Mouse (Mus musculus): ENCODE measurements at regions not wholly inside any gene's neighbourhood (a gene's known extent, or its start where the extent isn't known, plus 50 kb on each side); places are given as distances from the start of the nearest gene placed in this dataset.
A peak's percentile ranks its signal among the peaks of the same experiment; 100 is the strongest.
"Not testable (repeated sequence)": the region's sequence is repeated elsewhere in the genome, so short reads cannot be mapped to it uniquely, and the experiment has no call there.

DNA sequence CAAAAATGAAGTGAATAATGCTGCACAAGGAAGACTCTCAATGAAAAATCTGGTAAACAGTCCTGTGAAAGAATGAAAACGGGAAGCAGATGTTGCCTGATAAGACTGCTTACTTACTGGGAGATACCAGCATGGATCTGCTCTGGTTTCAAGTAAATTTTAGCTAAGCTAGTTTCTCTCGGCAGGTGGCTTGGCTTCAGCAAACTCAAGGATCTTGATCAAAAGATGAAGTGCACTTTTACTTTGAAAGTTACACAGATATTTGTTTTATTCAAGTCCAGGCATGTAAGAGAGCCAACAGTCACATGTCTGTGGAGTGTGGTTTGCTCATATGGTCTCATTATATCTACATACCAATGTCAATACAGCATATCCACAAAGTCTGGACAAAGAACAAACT, 451.5 kb upstream of the Akr1e1 start:
- Histone ChIP-seq H3K4me1 (no peaks in the 10 kb centered on the region), H3K27ac (no peak overlapping the region), H3K9me3 (no peaks in the 10 kb centered on the region), H3K9ac (no peak overlapping the region), H3K27me3 (replicated peaks) (no peaks in the 10 kb centered on the region), H3K4me3 (replicated peaks) (no peak overlapping the region), H3K36me3 (no peaks in the 10 kb centered on the region), H3K4me2 (no peak overlapping the region)
- 23% methylated on average over 2 of the region's 2 CpGs for WGBS
- no peak for ATAC-seq (ENCODE audit: insufficient read depth, low FRiP score, low read depth)

DNA sequence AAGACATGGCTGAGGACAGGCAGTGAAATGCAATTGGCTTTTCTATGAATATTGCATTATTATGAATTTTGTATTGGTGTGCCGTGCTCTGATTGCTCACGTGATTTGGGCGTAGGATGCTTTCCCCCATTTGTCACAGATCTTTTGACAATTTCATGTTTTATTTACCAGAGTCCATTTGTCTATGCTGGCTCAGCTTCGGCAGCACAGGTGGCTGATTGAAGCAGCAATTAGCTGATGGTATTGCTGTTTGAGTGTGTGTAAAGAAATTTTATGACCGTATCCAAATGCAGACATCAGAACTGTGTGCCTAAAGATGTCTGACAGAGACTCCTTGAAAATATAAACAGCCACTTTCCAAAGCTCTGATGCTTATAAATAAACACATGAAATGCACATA, 498.5 kb upstream of the Akr1e1 start:
- Histone ChIP-seq H3K27me3 (replicated peaks) (no peaks in the 10 kb centered on the region), H3K4me3 (replicated peaks) (no peak overlapping the region), H3K9ac (no peak overlapping the region), H3K4me1 (no peaks in the 10 kb centered on the region), H3K4me2 (no peak overlapping the region), H3K9me3 (no peaks in the 10 kb centered on the region), H3K27ac (no peak overlapping the region), H3K36me3 (no peaks in the 10 kb centered on the region)
- no peak for ATAC-seq (ENCODE audit: insufficient read depth, low FRiP score, low read depth)
- WGBS = 66% methylated on average over 5 of the region's 5 CpGs

DNA sequence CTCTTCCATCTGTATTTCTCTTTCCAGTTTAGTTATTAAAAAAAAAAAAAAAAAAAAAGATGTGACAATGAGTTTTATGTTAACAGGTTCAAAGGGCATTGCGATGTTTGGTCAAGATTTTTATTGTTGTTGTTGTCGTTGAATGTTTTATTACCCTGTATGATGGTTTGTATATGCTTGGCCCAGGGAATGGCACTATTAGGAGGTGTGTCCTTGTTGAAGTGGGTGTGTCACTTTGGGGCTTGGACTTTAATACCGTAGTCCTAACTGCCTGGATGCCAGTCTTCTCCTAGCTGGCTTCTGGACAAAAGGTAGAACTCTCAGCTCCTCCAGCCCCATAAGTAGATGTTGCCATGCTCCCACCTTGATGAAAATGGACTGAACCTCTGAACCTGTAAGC, 545.9 kb upstream of the Akr1e1 start:
- no peaks in the 10 kb centered on the region for H3K9me3 ChIP-seq
- H3K4me2 ChIP-seq = no peak overlapping the region
- no peaks in the 10 kb centered on the region for H3K4me1 ChIP-seq
- H3K4me3 ChIP-seq (replicated peaks) = no peak overlapping the region
- H3K36me3 ChIP-seq = no peaks in the 10 kb centered on the region
- no peak for ATAC-seq (ENCODE audit: insufficient read depth, low FRiP score, low read depth)
- no peak overlapping the region for H3K27ac ChIP-seq
- no peaks in the 10 kb centered on the region for H3K27me3 ChIP-seq (replicated peaks)
- no peak overlapping the region for H3K9ac ChIP-seq
- WGBS = 84% methylated on average over 3 of the region's 3 CpGs

- H3K4me3 ChIP-seq (replicated peaks) = no peak overlapping the region
- H3K36me3 ChIP-seq = no peaks in the 10 kb centered on the region
- 48% methylated on average over 5 of the region's 5 CpGs for WGBS
- no peak for ATAC-seq (ENCODE audit: insufficient read depth, low FRiP score, low read depth)
- H3K27ac ChIP-seq = no peak overlapping the region
- H3K9ac ChIP-seq = no peak overlapping the region
- no peaks in the 10 kb centered on the region for H3K27me3 ChIP-seq (replicated peaks)
- no peak overlapping the region for H3K4me2 ChIP-seq
- H3K9me3 ChIP-seq = no peaks in the 10 kb centered on the region
- no peaks in the 10 kb centered on the region for H3K4me1 ChIP-seq
These were observed 551.1 kb upstream of the Akr1e1 start for GRCm38 (mm10) chr13:5159765-5160684.

- Histone ChIP-seq H3K27ac (no peak overlapping the region), H3K4me3 (replicated peaks) (no peak overlapping the region), H3K36me3 (no peaks in the 10 kb centered on the region), H3K4me1 (no peaks in the 10 kb centered on the region), H3K4me2 (no peak overlapping the region), H3K9me3 (no peaks in the 10 kb centered on the region), H3K9ac (no peak overlapping the region), H3K27me3 (replicated peaks) (no peaks in the 10 kb centered on the region)
- 73% methylated on average over 2 of the region's 2 CpGs for WGBS
- no peak for ATAC-seq (ENCODE audit: insufficient read depth, low FRiP score, low read depth)
These were observed 557.7 kb upstream of the Akr1e1 start for GRCm38 (mm10) chr13:5166716-5167115.

- H3K27me3 ChIP-seq (replicated peaks) = no peaks in the 10 kb centered on the region
These were observed 570.0 kb upstream of the Akr1e1 start for GRCm38 (mm10) chr13:5178996-5179395.

DNA sequence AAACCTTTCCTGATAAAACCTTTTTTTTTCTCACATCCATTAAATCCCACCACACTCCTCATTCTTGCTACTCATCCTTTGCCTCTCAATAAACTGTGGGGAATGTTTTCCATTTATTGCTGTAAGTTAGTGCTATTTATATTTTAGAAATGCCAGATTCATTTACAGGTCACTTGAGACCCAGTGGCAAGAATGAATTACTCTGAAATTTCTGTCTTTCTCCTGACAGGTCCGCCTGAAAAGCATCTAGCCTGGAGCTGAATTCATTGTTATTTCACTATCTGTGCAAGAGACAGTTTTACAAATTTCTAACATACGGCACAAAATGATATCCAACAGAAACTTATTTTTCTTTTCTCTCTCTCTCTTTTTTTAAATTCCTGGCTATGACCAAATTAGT, 570.6 kb upstream of the Akr1e1 start:
- H3K4me2 ChIP-seq = no peak overlapping the region
- ATAC-seq (ENCODE audit: insufficient read depth, low FRiP score, low read depth) = no peak
- no peaks in the 10 kb centered on the region for H3K27me3 ChIP-seq (replicated peaks)
- H3K4me1 ChIP-seq = no peaks in the 10 kb centered on the region
- 60% methylated on average over 2 of the region's 2 CpGs for WGBS
- no peak overlapping the region for H3K4me3 ChIP-seq (replicated peaks)
- H3K27ac ChIP-seq = no peak overlapping the region
- no peaks in the 10 kb centered on the region for H3K36me3 ChIP-seq
- H3K9ac ChIP-seq = no peak overlapping the region
- H3K9me3 ChIP-seq = no peaks in the 10 kb centered on the region

More at GRCm38 (mm10) chr13:5178996-5179395, 570.0 kb upstream of the Akr1e1 start:
- Histone ChIP-seq H3K9ac (no peak overlapping the region), H3K4me3 (replicated peaks) (no peak overlapping the region), H3K27ac (no peak overlapping the region), H3K36me3 (no peaks in the 10 kb centered on the region), H3K9me3 (no peaks in the 10 kb centered on the region), H3K4me2 (no peak overlapping the region), H3K4me1 (no peaks in the 10 kb centered on the region)
- WGBS = 81% methylated on average over 4 of the region's 4 CpGs
- no peak for ATAC-seq (ENCODE audit: insufficient read depth, low FRiP score, low read depth)

DNA sequence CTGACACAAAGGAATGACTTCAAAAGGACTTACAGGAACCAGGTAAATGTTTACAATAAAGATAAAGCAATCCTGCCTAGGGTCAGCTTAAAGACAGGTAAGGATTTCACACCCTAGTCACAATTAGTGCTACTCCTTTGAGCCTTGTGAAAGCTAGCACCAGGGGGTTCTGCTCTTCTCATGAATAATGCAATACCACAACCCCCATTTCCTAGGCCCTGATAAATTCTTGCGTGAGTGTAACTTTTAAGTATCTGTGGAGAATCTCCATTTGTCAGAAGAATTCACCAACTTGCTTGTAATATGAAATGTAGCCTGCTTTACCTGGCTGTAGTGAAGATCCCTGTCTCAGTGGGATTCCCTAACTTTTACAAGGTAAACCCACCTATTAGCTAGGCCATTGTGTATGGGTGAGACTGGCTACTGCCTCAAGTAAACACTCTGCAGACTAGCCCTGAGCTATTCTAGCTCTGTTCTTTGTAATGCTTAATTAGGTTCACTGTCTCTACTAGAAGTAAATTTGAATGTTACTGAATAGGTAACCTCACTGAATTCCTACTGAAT, 576.3 kb upstream of the Akr1e1 start:
- not testable (repeated sequence) for ATAC-seq (ENCODE audit: insufficient read depth, low FRiP score, low read depth); H3K36me3 ChIP-seq; H3K4me1 ChIP-seq; H3K9me3 ChIP-seq; H3K9ac ChIP-seq; H3K27ac ChIP-seq; H3K4me2 ChIP-seq; H3K27me3 ChIP-seq (replicated peaks); H3K4me3 ChIP-seq (replicated peaks)
- 49% methylated on average over 1 of the region's 1 CpGs for WGBS

DNA sequence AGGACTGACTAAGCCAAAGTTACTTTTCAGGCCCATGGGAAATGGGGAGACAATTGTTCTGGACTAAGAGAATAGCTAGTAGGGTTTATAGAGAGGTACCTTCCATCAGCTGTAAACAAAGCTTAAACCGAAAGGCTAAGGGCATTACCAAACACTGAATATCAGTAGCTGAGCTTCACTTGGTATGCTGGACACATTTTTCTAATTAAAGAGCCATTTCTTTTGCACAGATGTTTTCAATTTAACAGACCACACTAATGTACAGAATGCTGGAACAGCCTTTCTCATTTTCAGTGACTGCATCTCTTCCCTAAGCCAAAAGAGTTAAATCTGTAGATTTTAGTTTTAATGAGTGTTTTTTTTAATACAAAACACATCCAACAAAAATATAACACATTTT, 593.8 kb upstream of the Akr1e1 start:
- H3K36me3 ChIP-seq = no peaks in the 10 kb centered on the region
- no peaks in the 10 kb centered on the region for H3K27me3 ChIP-seq (replicated peaks)
- no peaks in the 10 kb centered on the region for H3K9me3 ChIP-seq
- no peak overlapping the region for H3K9ac ChIP-seq
- no peak overlapping the region for H3K27ac ChIP-seq
- ATAC-seq (ENCODE audit: insufficient read depth, low FRiP score, low read depth) = no peak
- no peak overlapping the region for H3K4me2 ChIP-seq
- H3K4me1 ChIP-seq = no peaks in the 10 kb centered on the region
- whole genome bisulfite sequencing = 68% methylated on average over 1 of the region's 1 CpGs
- no peak overlapping the region for H3K4me3 ChIP-seq (replicated peaks)

DNA sequence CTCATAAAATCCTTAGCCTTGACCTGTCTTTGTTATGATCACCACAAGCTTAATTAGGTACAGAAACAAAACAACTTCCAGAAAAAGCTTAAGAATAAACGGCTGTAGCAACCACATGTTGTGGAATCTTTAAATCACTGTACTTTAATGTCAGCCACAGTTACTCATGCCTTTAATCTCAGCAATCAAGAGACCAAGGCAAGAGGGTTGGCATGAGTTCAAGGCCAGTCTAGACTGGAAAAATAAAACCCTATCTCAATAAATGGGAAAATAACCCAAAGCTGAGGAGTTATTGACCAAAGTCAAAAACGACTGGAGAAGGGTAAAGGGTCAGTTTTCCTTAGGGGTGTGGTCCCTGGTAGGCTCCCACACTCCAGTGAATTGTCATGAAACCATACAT, 595.2 kb upstream of the Akr1e1 start:
- Histone ChIP-seq H3K4me3 (replicated peaks) (no peak overlapping the region), H3K4me2 (no peak overlapping the region), H3K9me3 (no peaks in the 10 kb centered on the region), H3K9ac (no peak overlapping the region), H3K27me3 (replicated peaks) (no peaks in the 10 kb centered on the region), H3K36me3 (no peaks in the 10 kb centered on the region), H3K4me1 (no peaks in the 10 kb centered on the region), H3K27ac (no peak overlapping the region)
- ATAC-seq (ENCODE audit: insufficient read depth, low FRiP score, low read depth) = no peak
- WGBS = 42% methylated on average over 2 of the region's 2 CpGs

GRCm38 (mm10) chr13:5211659-5212058, 602.7 kb upstream of the Akr1e1 start:
- no peaks in the 10 kb centered on the region for H3K36me3 ChIP-seq
- 91% methylated on average over 1 of the region's 1 CpGs for WGBS

DNA sequence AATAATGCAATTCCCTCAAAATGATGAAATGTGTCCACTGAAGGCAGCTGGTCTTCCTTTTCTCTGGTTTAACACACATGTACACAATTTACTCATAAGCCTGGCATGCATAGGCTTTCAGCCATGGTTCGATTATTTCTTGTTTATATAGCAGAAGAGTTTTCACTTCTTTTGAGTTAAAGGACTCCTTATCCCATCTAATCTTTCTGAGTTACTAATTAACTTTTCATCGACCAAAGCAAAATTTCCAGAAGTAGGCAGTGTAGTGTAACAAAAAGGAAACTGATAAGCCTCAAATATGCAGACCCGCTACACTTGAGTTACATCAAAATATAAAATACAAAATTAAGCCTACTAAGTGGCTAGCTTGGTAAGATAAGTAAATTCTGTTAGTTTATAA, 620.5 kb upstream of the Akr1e1 start:
- WGBS = 45% methylated on average over 3 of the region's 3 CpGs
- H3K9ac ChIP-seq = no peak overlapping the region
- H3K4me1 ChIP-seq = no peaks in the 10 kb centered on the region
- H3K27ac ChIP-seq = no peak overlapping the region
- H3K27me3 ChIP-seq (replicated peaks) = no peaks in the 10 kb centered on the region
- peak; percentile 66; the same call in 1 of the 2 replicates for ATAC-seq (ENCODE audit: insufficient read depth, low FRiP score, low read depth)
- H3K4me3 ChIP-seq (replicated peaks) = no peak overlapping the region
- no peaks in the 10 kb centered on the region for H3K36me3 ChIP-seq
- no peaks in the 10 kb centered on the region for H3K9me3 ChIP-seq
- no peak overlapping the region for H3K4me2 ChIP-seq

More at GRCm38 (mm10) chr13:5211659-5212058, 602.7 kb upstream of the Akr1e1 start:
- ATAC-seq (ENCODE audit: insufficient read depth, low FRiP score, low read depth) = no peak
- Histone ChIP-seq H3K4me1 (no peaks in the 10 kb centered on the region), H3K9ac (no peak overlapping the region), H3K9me3 (no peaks in the 10 kb centered on the region), H3K27me3 (replicated peaks) (no peaks in the 10 kb centered on the region), H3K27ac (no peak overlapping the region), H3K4me3 (replicated peaks) (no peak overlapping the region), H3K4me2 (no peak overlapping the region)
